Mouse (Mus musculus) MN1 (cell line): ENCODE measurements around the gene Ifitm2.

Experiments
- DNase-seq: peaks from one replicate; pipeline ENCODE4 v3.0.0-alpha.2; 2016; ENCODE audit warnings: low spot score

Ifitm2 gene

DNA sequence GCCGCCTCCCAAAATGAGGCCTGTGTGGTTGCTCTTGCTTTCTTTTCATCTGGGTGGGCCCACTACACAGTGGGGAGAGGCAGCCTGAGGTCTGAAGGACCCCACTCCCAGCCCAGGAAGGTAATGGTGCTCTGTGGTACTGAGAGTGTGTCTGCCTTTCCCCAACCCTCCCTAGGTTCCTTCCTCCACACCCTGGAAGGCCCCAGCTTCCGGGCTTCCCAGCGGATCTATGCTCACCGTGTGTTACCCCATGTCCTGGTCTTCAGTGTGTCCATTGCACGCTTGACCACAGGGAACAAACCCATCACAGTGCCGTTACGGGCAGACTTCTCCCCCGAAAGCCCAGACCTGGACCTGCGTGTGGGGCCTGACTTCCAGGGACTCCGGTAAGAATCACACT is 13.0 kb downstream of the Ifitm2 start:
- DNase-seq, result no peak

GRCm38 (mm10) chr7:140942341-140942740 is 13.4 kb downstream of the Ifitm2 start:
- DNase-seq, result no peak

- peak; percentile 89 for DNase-seq
Observed at GRCm38 (mm10) chr7:140941222-140942051, 14.3 kb downstream of the Ifitm2 start, which contains the start of gene Pgghg. Pgghg (plus strand) TSS chr7:140941391.

- peak; percentile 81 for DNase-seq
Observed at GRCm38 (mm10) chr7:140939669-140940171, 16.1 kb downstream of the Ifitm2 start.

GRCm38 (mm10) chr7:140938896-140939295 is 16.9 kb downstream of the Ifitm2 start:
- DNase-seq, result no peak

DNA sequence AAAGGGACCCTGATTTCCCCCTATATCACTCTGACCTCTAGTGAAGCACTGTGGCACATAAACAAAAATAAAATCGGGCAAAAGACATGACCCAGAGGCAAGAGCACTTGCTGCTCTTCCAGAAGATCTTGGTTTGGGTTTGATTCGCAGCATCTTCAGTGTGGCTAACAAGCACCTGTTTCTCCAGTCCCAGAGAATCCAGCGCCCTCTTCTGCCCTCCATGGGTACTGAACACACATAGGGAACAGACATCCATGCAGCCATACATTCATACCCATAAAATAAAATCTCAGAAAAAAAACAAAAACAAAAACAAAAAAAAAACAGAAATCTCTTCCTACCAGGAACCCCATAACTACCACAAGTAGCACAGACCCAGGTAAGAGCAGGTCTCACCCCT is 17.4 kb downstream of the Ifitm2 start:
- no peak for DNase-seq

DNA sequence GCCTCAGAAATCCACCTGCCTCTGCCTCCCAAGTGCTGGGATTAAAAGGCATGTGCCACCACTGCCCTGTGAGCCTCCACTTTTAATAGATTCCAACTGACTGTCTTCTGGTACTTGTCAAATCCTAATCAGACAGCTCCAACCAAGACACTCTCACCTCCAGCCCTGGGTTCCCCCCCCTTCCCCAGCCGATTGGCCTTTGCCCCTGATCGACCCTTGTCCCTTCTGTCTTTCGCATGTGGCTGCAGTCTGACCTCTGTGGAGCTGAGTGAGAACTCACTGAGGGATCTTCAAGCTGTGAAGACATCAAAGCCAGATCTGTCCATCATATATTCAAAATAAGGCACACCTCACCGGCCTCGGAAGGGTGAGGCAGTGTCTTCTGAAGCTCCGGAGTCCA is 28.6 kb downstream of the Ifitm2 start:
- no peak for DNase-seq

DNA sequence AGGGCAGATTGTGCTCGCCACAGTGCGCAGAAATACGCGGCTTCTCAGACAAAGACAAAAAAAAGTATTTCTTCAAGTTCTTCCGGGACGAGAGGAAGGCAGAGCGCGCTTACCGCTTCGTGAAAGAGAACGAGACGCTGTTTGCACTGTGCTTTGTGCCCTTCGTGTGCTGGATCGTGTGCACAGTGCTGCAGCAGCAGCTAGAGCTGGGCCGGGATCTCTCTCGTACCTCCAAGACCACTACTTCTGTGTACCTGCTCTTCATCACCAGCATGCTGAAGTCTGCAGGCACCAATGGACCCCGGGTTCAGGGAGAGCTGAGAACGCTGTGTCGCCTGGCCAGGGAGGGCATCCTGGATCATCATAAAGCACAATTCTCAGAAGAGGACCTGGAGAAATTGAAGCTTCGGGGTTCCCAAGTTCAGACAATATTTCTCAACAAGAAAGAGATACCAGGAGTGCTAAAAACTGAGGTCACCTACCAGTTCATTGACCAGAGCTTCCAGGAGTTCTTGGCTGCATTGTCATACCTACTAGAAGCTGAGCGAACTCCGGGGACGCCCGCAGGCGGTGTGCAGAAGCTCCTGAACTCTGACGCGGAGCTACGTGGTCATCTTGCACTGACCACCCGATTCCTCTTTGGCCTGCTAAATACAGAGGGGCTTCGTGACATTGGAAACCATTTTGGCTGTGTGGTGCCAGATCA is 32.6 kb downstream of the Ifitm2 start:
- DNase-seq, result no peak

- DNase-seq, result no peak
Observed at GRCm38 (mm10) chr7:140922398-140923069, 33.3 kb downstream of the Ifitm2 start.

- DNase-seq, result no peak
Observed at GRCm38 (mm10) chr7:140921225-140921975, 34.4 kb downstream of the Ifitm2 start.

- no peak for DNase-seq
Observed at GRCm38 (mm10) chr7:140920418-140921029, 35.3 kb downstream of the Ifitm2 start, which contains the start of gene Nlrp6. Nlrp6 (plus strand) TSS chr7:140920902.

DNA sequence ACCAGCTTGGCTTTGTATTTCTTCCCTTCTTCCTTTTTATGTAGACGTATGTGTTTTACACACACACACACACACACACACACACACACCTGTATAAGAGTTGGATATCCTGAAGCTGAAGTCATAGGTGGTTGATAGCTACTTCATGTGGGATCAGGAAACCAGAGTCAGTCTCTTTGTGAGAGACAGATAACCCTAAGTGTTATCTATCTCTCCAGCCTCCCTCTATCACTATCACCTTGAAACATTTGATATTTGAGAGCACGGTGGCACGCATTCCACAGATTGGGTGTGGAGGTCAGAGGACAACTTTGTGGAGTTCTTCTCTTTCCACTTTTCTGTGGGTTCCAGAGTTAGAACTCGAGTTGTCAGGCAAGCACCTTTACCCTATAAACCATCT is 35.9 kb downstream of the Ifitm2 start:
- DNase-seq, result no peak

GRCm38 (mm10) chr7:140914031-140914690 is 41.6 kb downstream of the Ifitm2 start:
- DNase-seq, result no peak

DNA sequence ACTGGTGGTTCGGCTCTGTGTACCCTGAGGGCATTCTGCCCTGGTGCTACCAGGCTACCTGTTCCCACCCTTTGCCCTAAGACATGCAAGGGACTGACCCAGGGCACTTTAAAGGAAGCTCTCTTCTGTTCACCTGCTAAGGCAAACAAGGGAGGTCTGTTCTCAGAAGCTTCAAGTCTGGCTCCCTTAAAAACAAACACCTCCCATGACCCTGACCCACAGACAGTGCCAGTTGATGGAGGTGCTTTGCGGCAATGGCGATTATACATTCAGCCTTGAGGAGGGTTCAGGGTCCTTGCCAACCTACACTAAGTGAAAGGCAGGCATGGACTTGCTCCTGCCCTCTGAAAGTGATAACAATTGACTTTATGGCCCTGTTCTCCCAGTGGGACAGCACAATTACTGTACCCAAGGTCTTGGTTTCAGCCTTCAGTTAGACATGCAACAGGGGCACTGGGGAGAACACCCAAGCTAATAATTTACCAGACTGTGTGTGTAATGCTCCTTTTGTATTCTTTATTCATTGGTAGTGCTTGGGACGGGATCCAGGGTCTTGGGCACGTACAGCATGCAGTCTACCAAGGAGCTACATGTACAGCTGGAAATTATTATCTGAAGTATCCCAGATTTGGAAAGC is 42.8 kb downstream of the Ifitm2 start:
- no peak for DNase-seq

- DNase-seq, result no peak
Observed at GRCm38 (mm10) chr7:140912293-140912692, 43.5 kb downstream of the Ifitm2 start.

GRCm38 (mm10) chr7:140908634-140909107 is 47.1 kb downstream of the Ifitm2 start:
- DNase-seq, result peak; percentile 89

- no peak for DNase-seq
Observed at GRCm38 (mm10) chr7:140908181-140908580, 47.6 kb downstream of the Ifitm2 start.

DNA sequence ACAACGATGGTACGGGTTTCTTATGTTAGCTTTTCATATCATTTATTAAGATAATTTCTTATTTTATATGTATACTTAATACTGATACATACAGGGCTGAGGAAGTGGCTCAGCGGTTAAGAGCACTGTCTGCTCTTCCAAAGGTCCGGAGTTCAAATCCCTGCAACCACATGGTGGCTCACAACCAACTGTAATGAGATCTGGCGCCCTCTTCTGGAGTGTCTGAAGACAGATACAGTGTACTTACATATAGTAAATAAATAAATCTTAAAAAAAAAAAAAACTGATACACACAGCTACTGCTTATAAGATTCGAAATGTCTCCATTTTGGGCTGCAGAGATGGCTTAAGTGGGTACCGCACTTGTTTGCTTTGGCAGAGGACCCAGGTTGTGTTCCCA is 48.1 kb downstream of the Ifitm2 start:
- DNase-seq, result no peak

- peak; percentile 29 for DNase-seq
Observed at GRCm38 (mm10) chr7:140907131-140907530, 48.7 kb downstream of the Ifitm2 start.

DNA sequence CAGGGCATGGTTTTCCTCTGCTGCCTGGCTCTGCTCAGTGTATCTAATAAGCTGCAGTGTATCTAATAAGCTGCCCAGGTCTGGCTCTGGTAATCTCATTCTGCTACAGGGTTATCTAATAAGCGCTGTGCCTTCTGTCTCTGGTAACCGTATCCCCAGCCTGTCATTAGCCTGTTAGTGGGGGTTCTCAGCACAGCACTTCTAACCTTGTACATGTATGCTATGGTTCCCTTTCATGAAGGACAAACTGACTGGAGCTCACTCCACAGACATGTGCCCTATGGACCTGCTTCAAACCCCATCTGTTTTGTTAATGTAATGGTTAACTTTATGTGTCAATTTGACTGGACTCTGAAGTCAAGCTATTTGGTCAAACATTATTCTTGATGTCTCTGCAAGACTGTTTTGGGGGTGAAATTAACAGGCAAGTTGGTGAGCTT is 50.1 kb downstream of the Ifitm2 start:
- peak; percentile 81 for DNase-seq
